Mouse (Mus musculus) adrenal gland, adult (tissue): ENCODE data around the gene Olfr315.
"Not testable (repeated sequence)": the region's sequence is repeated elsewhere in the genome, so short reads cannot be mapped to it uniquely, and the experiment has no call there.

Source experiments
- DNase-seq, 2 experiments: peaks; one replicate each; pipeline ENCODE4 v3.0.0; 2022 to 2023; ENCODE audit warnings: low spot score in 1 of 2; ENCODE audit not compliant: inconsistent age in 2 of 2

Gene Olfr315

GRCm38 (mm10) chr11:58815676-58816075 is 42.7 kb downstream of the Olfr315 start:
- DNase-seq: no peak

- not testable (repeated sequence) for DNase-seq
Measured at GRCm38 (mm10) chr11:58828937-58829336, 55.9 kb downstream of the Olfr315 start, which contains the start of gene Olfr312. TSS of gene Olfr312 (plus strand) at chr11:58829237.

GRCm38 (mm10) chr11:58829764-58830163 is 56.8 kb downstream of the Olfr315 start:
- DNase-seq: no peak
